Mouse (Mus musculus) lung, adult 2 months (tissue): ENCODE measurements around the gene Chfr. TPM values are rescaled to one million over a fixed set of nuclear protein-coding genes. Genes with fewer than 3 reads are reported as not detected.

ENCODE experiments used
- DNase-seq: peaks from one replicate; pipeline ENCODE4 v3.0.0; 2022
- H3K4me1 ChIP-seq: fragments of 200-500 bp; 2 replicates; pipeline ENCODE4 v1.6.1; 2011; ENCODE audit warnings: low read length; ENCODE audit not compliant: control insufficient read depth, insufficient read depth
- H3K4me3 ChIP-seq: fragments of 200-500 bp; replicated peaks from 2 replicates; pipeline ENCODE3; 2011; ENCODE audit warnings: low read depth, mild to moderate bottlenecking, control low read depth, low read length; ENCODE audit errors: extremely low read depth
- CTCF ChIP-seq: fragments of 200-500 bp; IDR thresholded peaks from 2 replicates; pipeline ENCODE4 v1.5.1; 2011; ENCODE audit warnings: mild to moderate bottlenecking, low read length, control low read depth; ENCODE audit not compliant: insufficient read depth
- POLR2A ChIP-seq: fragments of 200-500 bp; IDR thresholded peaks from 2 replicates; pipeline ENCODE4 v1.6.1; 2011; ENCODE audit warnings: low read depth, mild to moderate bottlenecking, control low read depth, low read length, borderline replicate concordance; ENCODE audit errors: extremely low read depth
- WGBS: fragments of 180-500 bp; shearing (Covaris S2); methylation state at CpG from one replicate; pipeline ENCODE4 v1.1.7; 2018; 5-methylcytosine and 5-hydroxymethylcytosine counted together
- polyA plus RNA-seq: library from polyadenylated mRNA; depleted of rRNA; stranded (reverse); fragments of >200 nt; gene quantifications from 2 replicates; pipeline ENCODE4 v1.2.3, GENCODE M21; 2012; rRNA removed

The Chfr gene
- polyA plus RNA-seq, 1 experiment = 48.0 TPM

DNA sequence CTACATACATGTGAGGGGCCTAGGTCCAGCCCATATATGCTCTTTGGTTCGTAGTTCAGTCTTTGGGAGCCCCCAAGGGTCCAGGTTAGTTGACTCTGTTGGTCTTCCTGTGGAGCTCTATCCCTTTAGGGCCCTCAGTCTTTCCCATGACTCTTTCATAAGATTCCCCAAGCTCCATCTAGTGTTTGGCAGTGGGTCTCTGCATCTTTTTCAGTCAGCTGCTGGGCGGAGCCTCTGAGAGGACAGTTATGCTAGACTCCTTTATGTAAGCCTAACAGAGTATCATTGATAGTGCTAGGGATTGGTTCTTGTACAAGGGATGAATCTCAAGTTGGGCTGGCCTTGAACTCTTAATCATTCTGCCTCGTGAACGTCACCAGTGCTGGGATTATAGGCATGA lies 84.7 kb downstream of the Chfr start:
- TF ChIP-seq POLR2A = no peak
- TF ChIP-seq CTCF = no peak
- Histone ChIP-seq H3K4me3 (no peak overlapping the region), H3K4me1 (no peaks in the 10 kb centered on the region)
- DNase-seq = no peak
- 94% methylated on average over 4 of the region's 4 CpGs for WGBS

Other genes with a start within 250 kb of the Chfr start
- 1.3 and 2.0 TPM in 2 replicates for gene Gm15446, start 212.4 kb upstream of the Chfr start, polyA plus RNA-seq
- gene Zfp932, start 139.3 kb upstream of the Chfr start, polyA plus RNA-seq = 2.8 and 4.4 TPM in 2 replicates
- 0.06 and 0.11 TPM in 2 replicates for gene Gm17655, start 63.3 kb upstream of the Chfr start, polyA plus RNA-seq
- gene Gm35315, start 41.4 kb upstream of the Chfr start, polyA plus RNA-seq = 0.05 and 0.08 TPM in 2 replicates
- gene Plcxd1, start 35.9 kb upstream of the Chfr start, polyA plus RNA-seq = 4.1 and 8.1 TPM in 2 replicates
- gene Gtpbp6, start 27.6 kb upstream of the Chfr start, polyA plus RNA-seq = 114 and 137 TPM in 2 replicates
- gene Zfp605, start 25.8 kb upstream of the Chfr start, polyA plus RNA-seq = 0.48 and 0.56 TPM in 2 replicates
- 8.6 and 11.1 TPM in 2 replicates for gene Golga3, start 40.9 kb downstream of the Chfr start, polyA plus RNA-seq
- 9.0 and 10.2 TPM in 2 replicates for gene Ankle2, start 95.2 kb downstream of the Chfr start, polyA plus RNA-seq
- gene Pgam5, start 134.1 kb downstream of the Chfr start, polyA plus RNA-seq = 13.7 and 14.2 TPM in 2 replicates
- 10.5 and 11.5 TPM in 2 replicates for gene Pxmp2, start 150.3 kb downstream of the Chfr start, polyA plus RNA-seq
- 1.0 and 1.7 TPM in 2 replicates for gene Pole, start 150.5 kb downstream of the Chfr start, polyA plus RNA-seq
- 1.2 TPM in 2 replicates for gene P2rx2, start 207.4 kb downstream of the Chfr start, polyA plus RNA-seq
- gene Lrcol1, start 208.9 kb downstream of the Chfr start, polyA plus RNA-seq = 0.19 and 0.51 TPM in 2 replicates